Mouse (Mus musculus): ENCODE results near the gene Adap1. TPM values are rescaled to one million over a fixed set of nuclear protein-coding genes. Genes with fewer than 3 reads are reported as not detected.

Gene Adap1
- polyA plus RNA-seq, 1 experiment from 2014 or later, result 26.5 TPM

GRCm38 (mm10) chr5:139331742-139332141 is 6.3 kb upstream of the Adap1 start:
- WGBS, result 20% methylated on average over 8 of the region's 8 CpGs
- Histone ChIP-seq H3K27me3 (peaks cover 21% of the 10 kb centered on the region), H3K4me3 (no peak overlapping the region), H3K4me2 (no peak overlapping the region), H3K36me3 (peaks cover 22% of the 10 kb centered on the region), H3K9me3 (no peaks in the 10 kb centered on the region), H3K4me1 (replicated peaks) (no peaks in the 10 kb centered on the region), H3K9ac (no peak overlapping the region), H3K27ac (no peak overlapping the region)
- no peak for ATAC-seq (ENCODE audit: low FRiP score)

DNA sequence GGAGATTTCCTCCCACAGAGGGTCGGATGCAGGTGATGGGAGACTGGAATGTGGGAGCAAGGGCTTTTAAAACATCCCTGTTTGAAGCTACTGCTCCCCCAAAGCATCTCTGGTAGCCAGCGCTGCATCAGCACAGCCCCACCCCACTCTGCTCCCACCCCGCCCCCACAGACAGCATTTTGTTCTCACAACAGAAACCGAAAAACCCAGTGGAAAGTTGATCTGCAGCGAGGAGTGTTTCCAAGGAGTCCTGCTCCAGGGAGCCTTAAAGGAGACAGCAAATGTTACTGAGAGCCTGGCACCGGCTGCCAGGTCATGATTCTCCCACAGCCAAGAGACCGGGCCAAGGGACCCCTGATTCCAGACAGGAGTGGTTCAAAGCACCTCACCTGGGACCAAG is 5.3 kb upstream of the Adap1 start:
- 72% methylated on average over 7 of the region's 7 CpGs for WGBS

GRCm38 (mm10) chr5:139327634-139328020 is 2.2 kb upstream of the Adap1 start:
- H3K27ac ChIP-seq, result no peak overlapping the region
- H3K4me2 ChIP-seq, result no peak overlapping the region
- no peaks in the 10 kb centered on the region for H3K36me3 ChIP-seq
- no peak overlapping the region for H3K9ac ChIP-seq
- no peaks in the 10 kb centered on the region for H3K9me3 ChIP-seq
- peaks cover 61% of the 10 kb centered on the region for H3K27me3 ChIP-seq
- no peak for ATAC-seq (ENCODE audit: low FRiP score)
- no peak overlapping the region for H3K4me3 ChIP-seq
- 81% methylated on average over 7 of the region's 7 CpGs for WGBS
- peaks cover 32% of the 10 kb centered on the region for H3K4me1 ChIP-seq (replicated peaks)

More for the DNA sequence above, 5.3 kb upstream of the Adap1 start:
- Histone ChIP-seq H3K36me3 (peaks cover 14% of the 10 kb centered on the region), H3K27ac (no peak overlapping the region), H3K4me1 (replicated peaks) (peaks cover 4% of the 10 kb centered on the region; the same call in 1 of the 2 replicates), H3K9ac (no peak overlapping the region), H3K9me3 (no peaks in the 10 kb centered on the region), H3K4me3 (no peak overlapping the region), H3K27me3 (peaks cover 31% of the 10 kb centered on the region), H3K4me2 (no peak overlapping the region)
- ATAC-seq (ENCODE audit: low FRiP score), result no peak

- H3K36me3 ChIP-seq, result no peaks in the 10 kb centered on the region
- no peak overlapping the region for H3K4me3 ChIP-seq
- H3K4me1 ChIP-seq (replicated peaks), result peaks cover 33% of the 10 kb centered on the region
- no peaks in the 10 kb centered on the region for H3K9me3 ChIP-seq
- WGBS, result 76% methylated on average over 7 of the region's 7 CpGs
- no peak overlapping the region for H3K27ac ChIP-seq
- ATAC-seq (ENCODE audit: low FRiP score), result no peak
- H3K27me3 ChIP-seq, result peaks cover 66% of the 10 kb centered on the region
- H3K4me2 ChIP-seq, result no peak overlapping the region
- H3K9ac ChIP-seq, result no peak overlapping the region
Observed at GRCm38 (mm10) chr5:139326986-139327633, 1.7 kb upstream of the Adap1 start.

- Histone ChIP-seq H3K4me1 (replicated peaks) (peaks cover 33% of the 10 kb centered on the region), H3K27ac (no peak overlapping the region), H3K36me3 (no peaks in the 10 kb centered on the region), H3K4me3 (peak overlapping the region; percentile 75; the same call in 1 of the 2 replicates), H3K9ac (no peak overlapping the region), H3K27me3 (peaks cover 67% of the 10 kb centered on the region), H3K9me3 (no peaks in the 10 kb centered on the region), H3K4me2 (peak overlapping the region; percentile 81; the same call in 1 of the 2 replicates)
- WGBS, result 61% methylated on average over 13 of the region's 13 CpGs
- no peak for ATAC-seq (ENCODE audit: low FRiP score)
Observed at GRCm38 (mm10) chr5:139326111-139326696, 782 bp upstream of the Adap1 start.

GRCm38 (mm10) chr5:139324691-139325394 is 579 bp downstream of the Adap1 start:
- Histone ChIP-seq H3K27me3 (peaks cover 63% of the 10 kb centered on the region), H3K36me3 (no peaks in the 10 kb centered on the region), H3K4me2 (peak overlapping the region; percentile 81), H3K9ac (peak overlapping the region; percentile 91), H3K4me1 (replicated peaks) (peaks cover 33% of the 10 kb centered on the region), H3K9me3 (no peaks in the 10 kb centered on the region), H3K27ac (peak overlapping the region; percentile 77), H3K4me3 (peak overlapping the region; percentile 75)
- peak; percentile 44 for ATAC-seq (ENCODE audit: low FRiP score)
- 3% methylated on average over 58 of the region's 62 CpGs for WGBS

DNA sequence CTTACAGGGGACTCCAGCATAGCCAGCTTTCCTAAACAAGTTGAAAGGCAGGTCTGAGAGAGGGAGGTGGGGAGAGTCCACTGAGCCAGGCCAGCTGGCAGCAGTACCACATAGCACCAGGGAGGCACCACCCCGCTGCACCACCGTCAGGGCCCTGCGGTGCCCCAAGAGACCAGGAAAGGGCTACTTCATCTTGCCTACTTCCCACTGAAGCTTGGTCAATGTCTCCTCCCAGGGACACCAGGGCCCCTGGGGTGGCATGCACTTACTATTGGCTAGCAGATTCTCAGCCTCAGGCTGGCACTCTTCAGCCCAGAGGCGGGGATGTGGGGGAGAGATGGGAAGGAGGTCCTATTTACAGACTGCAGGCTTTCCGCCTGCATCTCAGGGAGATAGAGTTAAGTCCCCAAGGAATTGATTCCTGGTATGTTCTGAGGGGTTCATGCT is 1.4 kb downstream of the Adap1 start:
- ATAC-seq (ENCODE audit: low FRiP score), result 0 out of 2 replicates have a peak, but pooled peaks have one; percentile 34

DNA sequence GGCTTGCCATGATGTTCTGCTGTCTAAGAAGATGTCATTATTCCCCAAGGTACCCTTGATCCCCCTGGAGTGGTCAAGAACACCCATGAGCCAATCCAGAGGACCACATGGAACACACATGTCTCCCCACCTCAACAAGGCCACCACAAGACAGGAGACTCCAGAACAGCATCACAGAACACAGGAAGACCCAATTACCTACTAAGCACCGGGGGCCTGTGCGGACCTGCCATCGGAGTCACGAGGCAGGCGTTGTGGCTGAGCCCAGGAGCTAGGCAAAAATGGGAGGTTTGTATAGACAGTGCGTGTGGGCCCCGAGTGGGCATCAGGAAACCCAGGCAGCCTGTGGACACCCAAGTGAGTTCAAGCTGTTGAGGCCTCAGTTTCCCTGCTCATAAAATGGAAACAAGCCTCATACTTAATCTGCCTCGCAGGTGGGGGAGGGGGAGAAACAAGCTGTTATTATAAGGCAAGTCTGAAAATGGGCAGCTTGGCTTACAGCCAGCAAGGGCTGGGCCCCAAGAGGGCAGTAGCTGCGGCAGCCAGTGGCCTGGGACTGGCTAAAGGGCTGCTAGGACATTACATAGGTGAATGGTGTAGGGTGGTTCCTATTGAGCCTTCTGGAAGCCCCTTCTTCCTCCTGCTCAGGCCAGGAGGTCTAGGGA is 2.0 kb downstream of the Adap1 start:
- H3K9me3 ChIP-seq, result no peaks in the 10 kb centered on the region
- H3K27ac ChIP-seq, result no peak overlapping the region
- no peaks in the 10 kb centered on the region for H3K36me3 ChIP-seq
- peaks cover 54% of the 10 kb centered on the region for H3K27me3 ChIP-seq
- no peak for ATAC-seq (ENCODE audit: low FRiP score)
- H3K9ac ChIP-seq, result peak overlapping the region; percentile 91
- 84% methylated on average over 9 of the region's 9 CpGs for WGBS
- H3K4me1 ChIP-seq (replicated peaks), result peaks cover 33% of the 10 kb centered on the region
- peak overlapping the region; percentile 81 for H3K4me2 ChIP-seq
- H3K4me3 ChIP-seq, result peak overlapping the region; percentile 75

More for the DNA sequence above, 1.4 kb downstream of the Adap1 start:
- Histone ChIP-seq H3K9ac (peak overlapping the region; percentile 91), H3K27ac (peak overlapping the region; percentile 77; the same call in 1 of the 2 replicates), H3K36me3 (no peaks in the 10 kb centered on the region), H3K27me3 (peaks cover 56% of the 10 kb centered on the region), H3K4me3 (peak overlapping the region; percentile 75), H3K4me1 (replicated peaks) (peaks cover 33% of the 10 kb centered on the region), H3K9me3 (no peaks in the 10 kb centered on the region), H3K4me2 (peak overlapping the region; percentile 81)
- WGBS, result 56% methylated on average over 5 of the region's 5 CpGs

- Histone ChIP-seq H3K4me1 (replicated peaks) (peaks cover 33% of the 10 kb centered on the region), H3K4me3 (no peak overlapping the region), H3K36me3 (no peaks in the 10 kb centered on the region), H3K27me3 (peaks cover 42% of the 10 kb centered on the region), H3K27ac (no peak overlapping the region), H3K9me3 (no peaks in the 10 kb centered on the region), H3K4me2 (no peak overlapping the region), H3K9ac (no peak overlapping the region)
- ATAC-seq (ENCODE audit: low FRiP score), result no peak
- 86% methylated on average over 6 of the region's 6 CpGs for WGBS
Observed at GRCm38 (mm10) chr5:139321331-139321730, 4.1 kb downstream of the Adap1 start.

DNA sequence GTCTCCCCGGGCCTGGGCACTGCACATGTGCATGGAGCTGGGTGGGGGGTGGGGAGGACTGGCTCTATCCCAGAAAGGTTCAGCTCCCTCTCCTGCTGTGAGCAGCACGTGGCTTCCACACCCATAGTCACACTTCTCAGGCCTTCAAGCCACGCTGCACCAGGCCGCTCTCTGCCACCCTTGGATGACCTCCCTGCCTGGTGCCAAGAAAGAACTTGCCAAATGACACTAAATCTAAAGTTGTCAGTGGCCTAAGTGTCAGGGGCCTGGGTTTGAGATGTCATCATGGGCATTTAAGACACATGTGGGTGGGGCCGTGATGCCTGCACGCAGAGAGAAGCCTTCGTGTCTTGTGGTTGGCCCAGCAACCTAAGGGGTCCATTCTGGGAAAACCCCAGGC is 5.0 kb downstream of the Adap1 start:
- Histone ChIP-seq H3K9me3 (no peaks in the 10 kb centered on the region), H3K36me3 (no peaks in the 10 kb centered on the region), H3K9ac (no peak overlapping the region), H3K4me1 (replicated peaks) (peaks cover 26% of the 10 kb centered on the region), H3K27me3 (peaks cover 33% of the 10 kb centered on the region), H3K27ac (no peak overlapping the region), H3K4me2 (no peak overlapping the region), H3K4me3 (no peak overlapping the region)
- 78% methylated on average over 7 of the region's 7 CpGs for WGBS
- ATAC-seq (ENCODE audit: low FRiP score), result no peak

- Histone ChIP-seq H3K4me1 (replicated peaks) (0 out of 2 replicates have a peak, but pooled peaks cover 3% of the 10 kb centered on the region), H3K9me3 (no peaks in the 10 kb centered on the region), H3K36me3 (no peaks in the 10 kb centered on the region), H3K4me3 (no peak overlapping the region), H3K27me3 (peaks cover 9% of the 10 kb centered on the region), H3K9ac (no peak overlapping the region), H3K27ac (no peak overlapping the region), H3K4me2 (no peak overlapping the region)
- 65% methylated on average over 21 of the region's 21 CpGs for WGBS
- no peak for ATAC-seq (ENCODE audit: low FRiP score)
Observed at GRCm38 (mm10) chr5:139317751-139318504, 7.5 kb downstream of the Adap1 start.
